Mouse (Mus musculus): ENCODE measurements around the gene Dexi.

Gene Dexi

GRCm38 (mm10) chr16:10499122-10499521 lies 43.7 kb downstream of the Dexi start:
- no peak for DNase-seq (ENCODE audit: low read depth, low spot score)

DNA sequence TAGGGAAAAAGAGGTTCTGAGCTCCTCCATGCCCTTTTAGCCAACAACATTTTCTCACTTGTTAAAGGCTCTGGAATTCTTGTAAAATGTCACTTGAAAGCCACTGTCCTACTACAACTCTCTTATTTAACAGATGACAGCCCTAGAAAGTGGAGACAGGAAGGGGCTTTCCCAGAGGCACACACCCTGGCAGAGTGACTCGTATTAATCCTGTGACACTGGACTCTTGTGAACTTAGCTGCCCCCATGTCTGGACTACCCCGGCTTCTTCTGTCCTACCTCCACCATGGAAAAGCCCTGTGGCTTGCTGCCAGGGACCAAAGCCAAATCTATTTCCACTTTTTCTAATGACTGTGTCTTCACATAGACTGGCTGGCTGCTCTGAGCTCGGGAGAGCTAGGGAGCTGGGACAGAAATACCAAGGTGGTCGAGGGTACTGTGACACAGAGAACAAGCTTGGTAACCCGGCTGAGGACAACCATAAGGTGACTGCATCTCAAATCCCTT lies 44.7 kb downstream of the Dexi start:
- no peak for DNase-seq (ENCODE audit: low read depth, low spot score)

- no peak for DNase-seq (ENCODE audit: low read depth, low spot score)
These were observed 47.0 kb downstream of the Dexi start for GRCm38 (mm10) chr16:10495824-10496298.

GRCm38 (mm10) chr16:10492587-10492986 lies 50.3 kb downstream of the Dexi start:
- DNase-seq (ENCODE audit: low read depth, low spot score) = no peak

GRCm38 (mm10) chr16:10491716-10492115 lies 51.1 kb downstream of the Dexi start:
- DNase-seq (ENCODE audit: low read depth, low spot score) = no peak

- DNase-seq (ENCODE audit: low read depth, low spot score) = no peak
These were observed 52.2 kb downstream of the Dexi start for GRCm38 (mm10) chr16:10490503-10491150.

DNA sequence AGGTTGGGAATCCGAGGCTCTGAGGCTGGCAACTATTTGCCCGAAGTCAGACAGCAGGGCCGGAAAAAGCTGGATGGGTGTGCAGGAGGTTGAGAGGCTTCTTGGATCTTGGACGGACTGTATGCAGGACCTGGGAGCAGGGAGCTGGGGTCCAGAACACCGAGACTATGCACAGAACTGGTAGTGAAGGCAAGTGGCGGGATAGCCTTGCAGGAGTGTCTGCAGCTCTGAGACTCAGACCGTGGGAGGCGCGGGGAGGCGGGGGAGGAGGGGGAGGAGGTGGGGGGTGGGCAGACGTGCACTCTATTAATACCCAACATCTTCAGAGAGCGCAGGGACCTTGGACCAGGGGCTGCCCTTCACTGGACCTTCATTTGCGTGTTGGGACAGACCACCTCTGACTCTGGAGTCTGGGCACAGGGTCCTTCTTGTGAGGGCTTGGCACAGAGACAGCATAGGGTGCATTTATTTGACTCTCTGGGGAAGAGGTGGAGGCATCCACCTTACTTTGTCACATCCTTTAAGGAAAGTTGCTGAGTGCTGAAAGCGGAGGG lies 52.9 kb downstream of the Dexi start:
- DNase-seq (ENCODE audit: low read depth, low spot score) = no peak

- DNase-seq (ENCODE audit: low read depth, low spot score) = no peak
These were observed 53.4 kb downstream of the Dexi start for GRCm38 (mm10) chr16:10489483-10489882.

GRCm38 (mm10) chr16:10488769-10489481 lies 53.9 kb downstream of the Dexi start:
- no peak for DNase-seq (ENCODE audit: low read depth, low spot score)

GRCm38 (mm10) chr16:10487895-10488493 lies 54.9 kb downstream of the Dexi start:
- peak; percentile 14 for DNase-seq (ENCODE audit: low read depth, low spot score)

DNA sequence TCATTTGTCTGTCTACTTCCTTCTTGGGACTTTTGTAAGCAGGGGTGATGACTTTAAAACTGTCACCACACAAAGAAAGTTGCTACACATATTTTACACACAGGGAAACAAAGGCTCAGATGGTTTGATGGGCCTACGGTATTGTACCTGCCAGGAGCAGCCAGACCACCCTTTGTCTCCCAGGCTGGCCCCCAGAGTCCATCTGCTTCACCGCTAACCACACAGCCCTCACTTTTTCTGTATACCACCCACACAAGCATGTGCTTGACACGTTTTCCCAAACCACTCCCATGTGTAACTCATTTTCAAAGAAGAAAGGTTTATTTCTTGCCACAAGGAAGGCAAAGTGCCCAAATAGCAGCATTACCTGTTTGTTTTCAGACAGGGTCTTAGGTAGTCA lies 55.9 kb downstream of the Dexi start:
- DNase-seq (ENCODE audit: low read depth, low spot score) = no peak

GRCm38 (mm10) chr16:10482343-10482742 lies 60.5 kb downstream of the Dexi start:
- DNase-seq (ENCODE audit: low read depth, low spot score) = no peak

DNA sequence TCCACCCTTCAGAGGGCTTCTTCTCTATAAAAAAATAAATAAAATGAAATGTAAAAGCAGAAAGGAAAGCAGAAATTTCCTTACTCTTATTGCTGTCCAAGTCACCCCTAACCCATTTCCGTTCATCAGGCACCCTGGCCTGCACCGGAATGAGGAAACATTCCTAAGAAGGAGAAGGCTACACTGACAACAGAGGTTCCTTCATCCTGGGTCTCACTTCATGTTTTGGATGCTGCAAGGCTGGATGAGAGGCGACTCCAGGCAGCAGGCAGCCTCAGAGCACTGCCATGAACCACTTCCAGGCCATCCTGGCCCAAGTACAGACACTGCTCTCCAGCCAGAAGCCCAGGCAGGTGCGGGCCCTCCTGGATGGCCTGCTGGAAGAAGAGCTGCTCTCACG lies 63.0 kb downstream of the Dexi start, which contains the start of gene Ciita:
Gene Ciita (plus strand): TSS at position 203 of the 400 bp plus-strand sequence.
- DNase-seq (ENCODE audit: low read depth, low spot score) = no peak

DNA sequence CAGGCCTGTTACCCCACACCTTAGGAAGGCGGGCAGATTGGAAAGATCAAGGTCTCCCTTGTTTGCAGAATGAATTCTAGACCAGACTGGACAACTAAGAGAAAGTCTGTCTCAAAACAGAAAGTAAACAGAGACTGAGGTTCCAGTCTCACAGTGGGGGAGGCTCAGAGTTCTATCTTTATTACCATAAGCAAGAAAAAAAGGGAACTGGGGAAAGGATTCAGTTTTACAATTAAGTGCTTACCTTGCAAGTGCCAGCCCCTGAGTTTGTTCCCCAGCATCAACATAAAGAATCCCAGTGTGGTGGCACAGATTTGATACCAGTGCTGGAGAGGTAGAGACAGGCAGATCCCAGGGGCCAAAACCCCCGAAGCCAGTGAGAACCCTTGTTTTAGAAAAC lies 66.9 kb downstream of the Dexi start:
- DNase-seq (ENCODE audit: low read depth, low spot score) = no peak

GRCm38 (mm10) chr16:10474956-10475355 lies 67.9 kb downstream of the Dexi start:
- DNase-seq (ENCODE audit: low read depth, low spot score) = no peak

DNA sequence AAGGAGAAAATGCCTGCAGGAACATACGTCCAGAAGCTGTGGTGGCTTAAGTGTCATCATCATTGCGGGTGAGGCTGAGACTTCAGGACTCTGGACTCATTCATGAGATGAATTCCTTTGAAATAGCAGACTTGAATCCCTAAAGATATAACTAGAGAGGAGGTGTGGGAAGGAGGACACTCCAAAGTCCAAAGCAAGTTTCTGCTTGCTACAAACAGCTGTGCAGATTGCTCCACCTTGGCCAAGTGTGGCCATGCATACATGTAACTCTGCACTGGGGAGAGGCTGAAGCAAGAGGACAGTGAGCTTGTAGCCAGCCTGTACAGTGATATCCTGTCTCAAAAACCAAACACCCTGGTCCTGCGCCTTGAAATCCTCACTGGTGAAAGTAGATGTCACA lies 70.9 kb downstream of the Dexi start:
- no peak for DNase-seq (ENCODE audit: low read depth, low spot score)

DNA sequence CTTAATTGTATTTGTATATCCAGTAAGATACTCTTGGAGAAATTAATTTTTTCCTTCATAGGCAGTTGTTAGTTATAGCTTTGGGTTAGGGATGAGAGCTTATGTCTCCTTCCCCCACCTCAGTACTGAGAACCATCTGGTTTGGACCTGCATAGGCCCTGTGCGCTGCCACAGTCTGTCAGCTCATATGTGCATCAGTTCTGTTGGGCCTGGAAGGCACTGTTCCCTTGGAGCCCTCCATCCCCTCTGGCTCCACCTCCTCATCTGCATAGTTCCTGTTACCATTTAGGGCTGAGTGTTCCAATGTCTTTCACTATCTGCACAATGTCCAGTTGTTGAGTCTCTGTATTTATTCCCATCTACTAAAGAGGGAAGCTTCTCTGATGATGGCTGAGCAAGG lies 74.7 kb downstream of the Dexi start:
- no peak for DNase-seq (ENCODE audit: low read depth, low spot score)

DNA sequence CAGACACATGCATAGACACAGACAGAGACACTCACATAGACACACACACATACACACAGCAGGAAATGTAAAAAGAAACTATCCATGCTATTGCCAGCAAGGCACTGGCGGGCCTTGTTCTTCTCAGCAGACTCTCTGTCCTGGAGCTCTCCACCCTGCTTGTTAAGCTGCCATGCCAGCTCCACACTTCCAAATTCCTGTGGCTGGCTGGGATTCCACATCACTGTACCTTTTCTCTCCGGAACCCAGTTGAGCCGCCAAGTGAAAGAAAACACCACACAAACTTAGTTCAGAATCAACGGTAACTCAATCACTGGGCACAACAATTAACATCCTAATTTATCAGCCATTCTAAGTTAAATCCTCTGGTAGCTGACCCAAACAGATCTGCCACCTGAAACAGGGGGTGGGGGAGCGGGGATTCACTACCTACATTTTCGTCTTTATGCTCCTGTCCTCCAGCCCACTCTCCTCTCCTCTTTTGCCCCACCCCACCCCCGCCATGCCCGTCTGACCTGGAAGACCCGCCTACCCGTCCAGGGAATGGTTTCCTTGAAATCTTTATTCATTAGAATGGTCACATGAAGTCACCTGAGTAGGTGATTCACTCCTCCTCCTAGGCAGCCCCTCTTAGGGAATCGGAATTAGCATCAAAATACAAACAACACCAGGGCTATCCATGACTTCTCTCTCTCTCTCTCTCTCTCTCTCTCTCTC lies 75.3 kb downstream of the Dexi start:
- no peak for DNase-seq (ENCODE audit: low read depth, low spot score)

- DNase-seq (ENCODE audit: low read depth, low spot score) = no peak
These were observed 77.7 kb downstream of the Dexi start for GRCm38 (mm10) chr16:10465011-10465681.

GRCm38 (mm10) chr16:10461178-10461577 lies 81.7 kb downstream of the Dexi start:
- DNase-seq (ENCODE audit: low read depth, low spot score) = no peak

GRCm38 (mm10) chr16:10460188-10460587 lies 82.7 kb downstream of the Dexi start:
- DNase-seq (ENCODE audit: low read depth, low spot score) = no peak

Measured in skeletal muscle tissue, adult 2 months (tissue).